Mouse (Mus musculus): ENCODE measurements around the gene Tpr. TPM values are rescaled to one million over a fixed set of nuclear protein-coding genes. Genes with fewer than 3 reads are reported as not detected.

The Tpr gene
- polyA plus RNA-seq, 1 experiment from 2014 or later, result 338 TPM

DNA sequence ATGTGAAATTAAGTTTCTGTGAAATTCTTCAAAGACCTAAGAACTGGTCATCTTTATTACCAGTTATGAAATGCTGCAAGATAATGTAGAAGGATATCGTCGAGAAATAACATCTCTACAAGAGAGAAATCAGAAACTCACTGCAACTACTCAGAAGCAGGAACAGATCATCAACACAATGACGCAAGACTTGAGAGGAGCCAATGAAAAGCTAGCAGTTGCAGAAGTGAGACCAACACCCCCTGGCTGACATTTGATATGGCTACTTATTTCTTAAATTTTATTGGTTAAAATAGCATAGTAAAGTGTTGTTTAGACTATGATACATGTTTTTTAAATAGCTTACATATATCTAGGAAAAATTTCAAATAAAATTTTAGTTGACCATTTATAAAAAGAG, 23.4 kb downstream of the Tpr start:
- 77% methylated on average over 3 of the region's 3 CpGs for WGBS (ENCODE audit: missing documents)
- no peak overlapping the region for H3K4me3 ChIP-seq (ENCODE audit: inconsistent target)
- H3K79me2 ChIP-seq (ENCODE audit: inconsistent target), result no peaks in the 10 kb centered on the region
- H3K27ac ChIP-seq, result no peak overlapping the region
- H3K36me3 ChIP-seq (ENCODE audit: inconsistent target), result peaks cover 70% of the 10 kb centered on the region

DNA sequence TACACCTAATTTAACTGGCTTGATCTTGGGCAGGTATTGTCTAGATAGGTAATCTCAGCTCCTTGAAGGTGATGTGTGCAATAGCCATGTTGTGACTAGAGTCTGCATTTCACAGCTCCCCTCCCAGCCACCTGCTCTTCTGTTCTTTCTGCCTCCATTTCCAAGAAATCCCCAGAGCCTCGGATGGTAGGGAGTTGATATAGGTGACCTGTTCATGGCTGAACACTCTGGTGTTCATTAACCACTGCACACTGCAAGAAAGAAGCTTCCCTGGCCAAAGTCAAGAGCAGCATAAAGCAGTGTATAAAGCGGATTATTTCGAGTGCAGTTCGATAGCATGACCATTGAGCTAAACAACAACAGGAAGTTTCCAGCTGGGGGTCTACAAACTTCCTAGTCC, 25.8 kb downstream of the Tpr start:
- WGBS (ENCODE audit: missing documents), result 98% methylated on average over 4 of the region's 4 CpGs

DNA sequence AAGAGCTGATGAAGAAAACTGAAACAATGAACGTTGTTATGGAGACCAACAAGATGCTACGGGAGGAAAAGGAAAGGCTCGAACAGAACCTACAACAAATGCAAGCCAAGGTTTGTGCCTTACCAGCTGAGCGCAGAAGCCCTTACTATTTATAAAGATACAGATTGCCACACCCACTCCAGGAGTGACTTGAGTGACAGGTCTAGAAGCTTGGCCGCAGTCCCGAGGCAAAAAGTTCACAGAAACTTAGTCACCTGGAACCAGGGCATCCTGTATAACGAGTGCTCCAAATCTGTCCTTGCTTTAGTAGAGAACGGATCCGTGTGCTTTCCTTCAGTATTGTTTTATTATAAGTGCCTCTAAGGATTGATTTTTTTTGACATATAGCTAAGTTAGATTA, 33.0 kb downstream of the Tpr start:
- H3K79me2 ChIP-seq (ENCODE audit: inconsistent target), result no peaks in the 10 kb centered on the region
- 86% methylated on average over 7 of the region's 9 CpGs for WGBS (ENCODE audit: missing documents)
- H3K27ac ChIP-seq, result no peak overlapping the region
- no peak overlapping the region for H3K4me3 ChIP-seq (ENCODE audit: inconsistent target)
- peaks cover 94% of the 10 kb centered on the region for H3K36me3 ChIP-seq (ENCODE audit: inconsistent target)

More for the DNA sequence above, 25.8 kb downstream of the Tpr start:
- H3K4me3 ChIP-seq (ENCODE audit: inconsistent target), result no peak overlapping the region
- no peaks in the 10 kb centered on the region for H3K79me2 ChIP-seq (ENCODE audit: inconsistent target)
- H3K27ac ChIP-seq, result no peak overlapping the region
- peaks cover 75% of the 10 kb centered on the region for H3K36me3 ChIP-seq (ENCODE audit: inconsistent target)

DNA sequence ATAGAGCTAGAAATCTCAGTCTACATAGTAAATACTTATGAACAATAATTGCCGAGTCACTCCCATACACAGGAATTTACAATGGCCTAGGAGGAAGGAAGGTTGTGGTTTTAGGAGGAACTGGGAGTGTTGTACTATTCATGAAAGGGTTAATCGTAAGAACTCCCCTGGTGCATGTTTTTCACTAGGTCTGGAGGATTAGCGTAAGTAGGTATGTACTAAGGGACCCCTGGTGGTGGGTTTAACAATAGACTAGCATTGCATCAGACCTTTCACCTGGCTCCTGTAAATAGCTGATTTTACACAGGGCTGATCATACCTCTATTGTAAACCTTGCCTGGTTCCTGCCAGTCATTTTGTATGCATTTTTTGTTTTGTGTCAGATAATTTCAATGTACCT, 33.6 kb downstream of the Tpr start:
- Histone ChIP-seq H3K79me2 (ENCODE audit: inconsistent target) (no peaks in the 10 kb centered on the region), H3K36me3 (ENCODE audit: inconsistent target) (peaks cover 94% of the 10 kb centered on the region), H3K4me3 (ENCODE audit: inconsistent target) (no peak overlapping the region), H3K27ac (no peak overlapping the region)
- WGBS (ENCODE audit: missing documents), result 31% methylated on average over 3 of the region's 3 CpGs

DNA sequence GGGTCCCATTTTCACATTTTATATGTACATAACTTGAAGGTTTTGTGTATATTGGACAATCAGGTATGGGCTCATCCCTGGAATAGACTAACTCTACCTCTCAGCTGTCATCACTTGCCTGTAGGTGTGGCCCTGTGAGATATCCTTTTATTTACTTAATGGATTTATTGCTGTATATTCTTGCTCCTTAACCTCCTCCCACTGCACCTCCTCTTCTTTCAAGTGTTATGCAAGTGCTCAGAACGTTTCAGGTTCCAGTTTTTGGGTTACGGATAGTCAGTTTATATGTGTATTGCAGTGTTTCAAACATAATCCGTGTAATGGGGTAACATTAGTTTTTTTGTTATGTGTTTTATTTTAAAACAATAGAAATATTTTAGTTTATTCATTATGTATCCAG, 46.0 kb downstream of the Tpr start:
- H3K27ac ChIP-seq, result no peak overlapping the region
- H3K36me3 ChIP-seq (ENCODE audit: inconsistent target), result peaks cover 87% of the 10 kb centered on the region
- H3K79me2 ChIP-seq (ENCODE audit: inconsistent target), result no peaks in the 10 kb centered on the region
- WGBS (ENCODE audit: missing documents), result 88% methylated on average over 3 of the region's 3 CpGs
- no peak overlapping the region for H3K4me3 ChIP-seq (ENCODE audit: inconsistent target)

DNA sequence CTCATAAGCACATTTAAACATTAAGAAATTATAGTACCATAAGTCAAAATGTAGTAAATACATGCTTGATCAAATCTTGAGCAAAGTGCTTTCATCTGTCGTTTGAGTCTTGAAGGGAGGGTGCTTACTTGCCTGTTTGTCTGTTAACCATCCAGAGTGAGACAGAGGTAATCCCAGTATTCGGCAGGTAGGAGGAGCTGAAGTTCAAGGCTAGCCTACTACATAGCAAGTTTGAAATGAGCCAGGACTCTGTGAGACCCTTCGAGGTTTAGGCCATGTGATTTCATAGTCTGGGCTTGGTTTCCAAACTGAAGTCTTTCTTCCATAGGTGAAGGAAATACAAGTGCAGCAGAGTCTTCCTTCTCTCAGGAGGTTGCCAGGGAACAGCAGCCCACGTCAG, 49.1 kb downstream of the Tpr start:
- Histone ChIP-seq H3K4me3 (ENCODE audit: inconsistent target) (no peak overlapping the region), H3K36me3 (ENCODE audit: inconsistent target) (peaks cover 97% of the 10 kb centered on the region), H3K79me2 (ENCODE audit: inconsistent target) (no peaks in the 10 kb centered on the region), H3K27ac (no peak overlapping the region)
- 73% methylated on average over 4 of the region's 4 CpGs for WGBS (ENCODE audit: missing documents)

DNA sequence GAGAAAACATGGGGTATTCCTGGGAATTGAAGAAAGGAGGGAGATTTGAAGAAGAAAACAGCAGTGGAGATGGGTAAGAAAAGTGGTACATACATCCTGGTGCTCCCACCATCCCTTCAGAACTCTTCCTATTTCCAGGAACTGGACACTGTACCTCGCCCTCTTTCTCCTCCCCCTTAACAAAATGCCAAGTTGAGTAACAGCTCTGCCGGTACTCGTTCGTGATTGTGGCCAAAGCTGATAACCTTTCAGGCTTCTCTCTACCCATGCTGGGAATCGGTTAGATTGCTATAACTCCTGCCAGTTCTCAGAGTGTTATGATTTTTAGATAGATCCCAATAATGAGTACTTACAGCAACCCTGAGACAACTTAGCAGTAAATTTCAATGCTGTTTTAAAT, 66.3 kb downstream of the Tpr start:
- H3K79me2 ChIP-seq (ENCODE audit: inconsistent target), result no peaks in the 10 kb centered on the region
- no peaks in the 10 kb centered on the region for H3K36me3 ChIP-seq (ENCODE audit: inconsistent target)
- H3K4me3 ChIP-seq (ENCODE audit: inconsistent target), result no peak overlapping the region
- WGBS (ENCODE audit: missing documents), result 37% methylated on average over 5 of the region's 5 CpGs
- no peak overlapping the region for H3K27ac ChIP-seq

DNA sequence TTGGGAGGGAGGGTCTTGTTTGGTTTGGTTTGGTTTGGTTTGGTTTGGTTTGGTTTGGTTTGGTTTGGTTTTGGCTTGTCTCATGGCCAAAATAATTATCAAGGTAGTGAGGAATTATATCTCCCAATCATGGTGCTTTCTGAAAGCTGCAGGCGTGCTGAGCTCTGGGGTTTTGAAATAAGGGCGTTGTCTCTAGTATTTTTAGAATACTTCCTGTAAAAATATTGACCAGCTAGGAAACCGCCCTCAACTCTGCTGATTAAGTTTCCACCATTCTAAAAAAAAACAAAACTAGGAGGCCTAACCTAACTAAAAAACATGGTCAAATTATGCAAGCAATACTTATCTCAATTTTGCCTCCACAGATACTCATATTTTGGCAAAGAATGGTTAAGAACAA, 67.0 kb downstream of the Tpr start:
- H3K4me3 ChIP-seq (ENCODE audit: inconsistent target), result no peak overlapping the region
- no peaks in the 10 kb centered on the region for H3K36me3 ChIP-seq (ENCODE audit: inconsistent target)
- H3K79me2 ChIP-seq (ENCODE audit: inconsistent target), result no peaks in the 10 kb centered on the region
- WGBS (ENCODE audit: missing documents), result 19% methylated on average over 3 of the region's 3 CpGs
- H3K27ac ChIP-seq, result no peak overlapping the region

DNA sequence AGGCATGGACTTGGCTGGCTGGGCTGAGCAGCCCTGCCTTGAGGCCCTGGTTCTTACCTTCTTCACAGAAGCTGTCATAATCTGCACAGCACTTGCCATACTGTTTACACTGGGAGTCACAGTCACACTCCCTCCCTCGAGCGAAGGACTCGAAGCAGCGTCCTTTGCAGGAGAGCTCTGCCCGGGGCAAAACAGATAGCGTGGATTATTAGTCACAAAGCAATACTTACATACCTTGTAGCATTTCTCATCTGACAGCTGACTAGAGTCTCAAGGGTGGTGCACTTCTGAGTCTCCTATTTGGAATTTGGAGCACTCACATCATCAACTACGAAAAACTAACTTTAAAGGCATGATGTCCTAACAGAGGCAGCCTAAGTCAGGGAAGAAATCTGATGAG, 68.0 kb downstream of the Tpr start:
- Histone ChIP-seq H3K27ac (no peak overlapping the region), H3K79me2 (ENCODE audit: inconsistent target) (no peaks in the 10 kb centered on the region), H3K36me3 (ENCODE audit: inconsistent target) (no peaks in the 10 kb centered on the region), H3K4me3 (ENCODE audit: inconsistent target) (no peak overlapping the region)
- 91% methylated on average over 7 of the region's 7 CpGs for WGBS (ENCODE audit: missing documents)

DNA sequence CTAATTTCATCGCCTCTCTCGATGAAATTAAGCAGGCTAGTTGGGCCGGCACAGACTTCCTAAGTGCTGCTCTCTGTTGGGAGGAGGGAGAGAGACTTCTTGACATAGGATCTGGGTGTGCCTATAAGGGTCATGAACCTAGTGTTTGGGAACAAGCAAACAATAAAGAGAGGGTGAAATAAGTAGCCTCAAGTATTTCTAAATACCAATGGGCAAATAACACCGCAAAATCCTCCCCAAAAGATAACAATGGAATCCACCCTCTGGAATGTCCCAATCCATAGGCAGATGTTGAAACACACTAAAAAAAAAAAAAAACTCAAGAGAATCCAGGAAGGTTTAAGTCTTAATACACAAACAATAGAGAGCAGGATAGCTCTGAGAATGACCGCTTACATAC, 70.4 kb downstream of the Tpr start:
- no peak overlapping the region for H3K4me3 ChIP-seq (ENCODE audit: inconsistent target)
- WGBS (ENCODE audit: missing documents), result 92% methylated on average over 5 of the region's 5 CpGs
- H3K27ac ChIP-seq, result no peak overlapping the region
- H3K79me2 ChIP-seq (ENCODE audit: inconsistent target), result no peaks in the 10 kb centered on the region
- no peaks in the 10 kb centered on the region for H3K36me3 ChIP-seq (ENCODE audit: inconsistent target)

DNA sequence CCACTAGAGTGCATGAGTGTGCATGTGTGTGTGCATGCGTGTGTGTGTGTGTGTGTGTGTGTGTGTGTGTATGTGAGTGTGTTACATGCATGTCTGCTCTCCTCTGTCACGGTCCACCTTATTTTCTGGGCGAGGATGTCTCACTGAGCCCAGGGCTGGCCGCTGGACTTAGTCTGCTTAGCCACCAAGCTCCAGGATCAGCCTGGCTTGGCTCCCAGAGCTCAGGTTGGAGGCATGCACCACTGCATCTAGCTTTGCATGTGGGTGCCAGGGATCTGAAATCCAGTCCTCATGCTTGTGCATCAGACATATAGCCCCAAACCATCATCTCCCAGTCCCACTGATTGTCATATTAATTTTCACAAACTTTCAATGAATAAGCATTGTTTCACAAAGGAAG, 71.1 kb downstream of the Tpr start:
- 100% methylated on average over 2 of the region's 4 CpGs for WGBS (ENCODE audit: missing documents)
- no peak overlapping the region for H3K4me3 ChIP-seq (ENCODE audit: inconsistent target)
- H3K36me3 ChIP-seq (ENCODE audit: inconsistent target), result no peaks in the 10 kb centered on the region
- H3K79me2 ChIP-seq (ENCODE audit: inconsistent target), result no peaks in the 10 kb centered on the region
- H3K27ac ChIP-seq, result no peak overlapping the region

DNA sequence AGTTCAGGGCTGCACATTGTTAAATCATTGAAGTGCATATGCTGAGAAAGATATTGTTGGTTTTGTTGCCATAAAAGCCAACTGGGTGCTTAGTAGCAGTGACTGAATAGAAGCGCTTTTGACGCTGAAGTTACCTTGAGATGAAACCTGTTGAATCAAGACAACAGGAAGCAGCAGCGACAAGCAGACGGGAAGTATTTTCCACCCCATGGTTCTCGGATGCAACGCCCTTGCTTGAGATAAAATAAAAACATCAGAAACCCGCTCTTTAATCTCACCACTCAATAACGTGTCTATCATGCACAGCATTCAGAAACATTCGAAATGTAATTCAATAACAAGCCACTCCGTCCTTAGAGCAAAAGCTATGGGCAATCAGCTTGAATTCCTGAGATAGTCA, 72.7 kb downstream of the Tpr start:
- H3K4me3 ChIP-seq (ENCODE audit: inconsistent target), result no peak overlapping the region
- H3K27ac ChIP-seq, result no peak overlapping the region
- no peaks in the 10 kb centered on the region for H3K79me2 ChIP-seq (ENCODE audit: inconsistent target)
- WGBS (ENCODE audit: missing documents), result 94% methylated on average over 10 of the region's 10 CpGs
- H3K36me3 ChIP-seq (ENCODE audit: inconsistent target), result no peaks in the 10 kb centered on the region

DNA sequence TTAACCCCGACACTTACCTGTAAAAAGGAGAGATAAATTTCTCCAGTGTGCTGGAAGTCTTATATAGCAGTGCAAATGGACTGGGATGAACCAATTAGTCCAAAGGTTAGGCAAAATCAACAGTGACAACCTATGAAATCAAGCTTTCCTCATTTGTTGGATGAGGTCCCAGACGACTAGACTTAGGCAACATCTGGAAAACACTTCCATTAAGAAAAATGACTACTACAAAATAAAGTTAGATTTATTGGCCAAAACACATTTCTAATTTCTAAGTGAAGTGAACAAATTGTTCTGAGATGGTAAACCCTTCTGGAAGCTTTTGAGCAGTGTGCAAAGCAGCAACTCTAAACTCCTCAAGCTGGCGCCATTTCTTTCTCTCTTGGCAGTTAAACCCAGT, 73.5 kb downstream of the Tpr start, which contains the start of gene Prg4:
Gene Prg4 (minus strand): TSS at position 34 of the 400 bp plus-strand sequence.
- WGBS (ENCODE audit: missing documents), result 89% methylated on average over 3 of the region's 3 CpGs
- no peaks in the 10 kb centered on the region for H3K79me2 ChIP-seq (ENCODE audit: inconsistent target)
- H3K36me3 ChIP-seq (ENCODE audit: inconsistent target), result no peaks in the 10 kb centered on the region
- no peak within 1 kb of the TSS for H3K4me3 ChIP-seq (ENCODE audit: inconsistent target)
- H3K27ac ChIP-seq, result no peak within 1 kb of the TSS

DNA sequence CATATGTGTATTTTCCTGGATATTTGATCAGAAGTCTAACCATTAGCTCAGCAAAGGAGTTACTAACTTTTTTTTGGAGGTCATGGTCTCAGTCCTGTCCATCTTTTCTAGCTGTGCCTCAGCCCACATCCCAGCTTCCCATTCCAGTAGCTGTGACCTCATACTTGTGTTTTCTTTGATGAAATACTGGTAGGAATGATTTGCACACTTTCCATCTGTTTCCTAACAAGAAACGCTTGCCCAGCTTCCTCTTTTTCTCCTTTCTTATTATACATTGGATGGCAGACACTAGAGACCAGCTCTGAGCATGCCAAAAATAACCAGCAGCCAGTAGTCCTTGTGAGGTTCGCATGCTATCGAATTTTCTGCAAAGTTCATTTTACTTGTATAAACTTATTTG, 77.4 kb downstream of the Tpr start:
- H3K4me3 ChIP-seq (ENCODE audit: inconsistent target), result no peak overlapping the region
- no peak overlapping the region for H3K27ac ChIP-seq
- no peaks in the 10 kb centered on the region for H3K79me2 ChIP-seq (ENCODE audit: inconsistent target)
- WGBS (ENCODE audit: missing documents), result 7% methylated on average over 3 of the region's 3 CpGs
- H3K36me3 ChIP-seq (ENCODE audit: inconsistent target), result no peaks in the 10 kb centered on the region

DNA sequence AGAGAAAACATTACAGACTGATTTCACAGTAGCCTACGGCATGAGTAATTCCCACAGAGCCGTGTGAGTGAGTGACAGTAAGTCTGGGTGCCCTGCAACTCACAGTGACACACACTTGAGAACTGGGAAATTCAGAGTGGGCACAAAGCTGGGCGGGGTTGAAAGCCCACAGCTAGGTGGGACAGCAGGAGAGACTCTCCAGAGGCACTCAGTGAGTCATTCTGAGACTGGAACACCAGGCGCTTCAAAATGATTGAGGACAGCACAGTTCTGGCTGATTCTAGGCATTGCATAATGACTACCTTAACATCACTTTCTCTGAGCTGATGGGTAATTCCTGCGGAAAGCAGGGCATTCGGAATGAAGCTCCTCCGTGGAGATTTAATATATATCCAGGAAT, 79.9 kb downstream of the Tpr start:
- no peaks in the 10 kb centered on the region for H3K79me2 ChIP-seq (ENCODE audit: inconsistent target)
- no peak overlapping the region for H3K27ac ChIP-seq
- WGBS (ENCODE audit: missing documents), result 81% methylated on average over 7 of the region's 7 CpGs
- no peaks in the 10 kb centered on the region for H3K36me3 ChIP-seq (ENCODE audit: inconsistent target)
- no peak overlapping the region for H3K4me3 ChIP-seq (ENCODE audit: inconsistent target)

DNA sequence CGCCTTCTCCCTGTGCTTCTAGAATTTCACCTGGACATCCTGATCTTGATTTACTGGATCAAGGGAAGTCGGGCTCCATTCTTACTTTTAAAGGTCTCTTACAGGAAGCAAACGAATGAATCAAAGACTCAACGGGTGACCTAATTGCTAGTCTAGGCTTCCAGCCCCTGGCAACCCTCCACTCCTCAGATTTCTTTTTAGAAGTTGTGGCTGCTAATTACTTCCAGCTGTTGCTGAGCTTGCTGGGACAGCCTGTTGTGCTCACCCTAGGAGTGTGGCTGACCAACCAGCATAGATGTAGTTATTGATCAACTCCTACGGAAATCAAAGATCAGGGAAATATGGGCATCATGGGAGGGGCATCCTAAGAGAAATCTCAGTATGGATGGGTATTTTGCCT, 88.0 kb downstream of the Tpr start:
- Histone ChIP-seq H3K4me3 (ENCODE audit: inconsistent target) (no peak overlapping the region), H3K36me3 (ENCODE audit: inconsistent target) (no peaks in the 10 kb centered on the region), H3K27ac (no peak overlapping the region), H3K79me2 (ENCODE audit: inconsistent target) (no peaks in the 10 kb centered on the region)
- 95% methylated on average over 5 of the region's 5 CpGs for WGBS (ENCODE audit: missing documents)

Measured in macrophage (primary cell).